Mouse (Mus musculus) midbrain, embryonic 16.5 days (tissue): ENCODE data around the gene Tmod3. TPM values are rescaled to one million over a fixed set of nuclear protein-coding genes. Genes with fewer than 3 reads are reported as not detected.

Experiments
- ATAC-seq: fragments of 200-750 bp; cut with Nextera tagmentation; 2 replicates; pipeline ENCODE4 v1.8.0; 2017; ENCODE audit warnings: moderate TSS enrichment
- H3K27ac ChIP-seq: fragments of 300-500 bp; sonication (generic); 2 replicates; pipeline ENCODE4 v1.5.1; 2014; ENCODE audit warnings: mild to moderate bottlenecking, low read length, mixed read lengths
- H3K27me3 ChIP-seq: fragments of 300-500 bp; sonication (generic); 2 replicates; pipeline ENCODE4 v1.6.1; 2014; ENCODE audit warnings: low read depth, low read length, mixed read lengths; ENCODE audit not compliant: control insufficient read depth, insufficient read depth
- H3K36me3 ChIP-seq: fragments of 300-500 bp; sonication (generic); 2 replicates; pipeline ENCODE4 v1.6.1; 2014; ENCODE audit warnings: mild to moderate bottlenecking, low read length, moderate library complexity, mixed read lengths; ENCODE audit not compliant: control insufficient read depth, insufficient read depth
- H3K4me1 ChIP-seq: fragments of 300-500 bp; sonication (generic); 2 replicates; pipeline ENCODE4 v1.6.1; 2014; ENCODE audit warnings: mild to moderate bottlenecking, low read length, mixed read lengths; ENCODE audit not compliant: control insufficient read depth, insufficient read depth
- H3K4me2 ChIP-seq: fragments of 300-500 bp; sonication (generic); 2 replicates; pipeline ENCODE4 v1.6.1; 2014; ENCODE audit warnings: mild to moderate bottlenecking, low read length, mixed read lengths
- H3K4me3 ChIP-seq: fragments of 300-500 bp; sonication (generic); 2 replicates; pipeline ENCODE4 v1.5.1; 2014; ENCODE audit warnings: low read depth, mild to moderate bottlenecking, low read length, moderate library complexity, mixed read lengths
- H3K9ac ChIP-seq: fragments of 300-500 bp; sonication (generic); 2 replicates; pipeline ENCODE4 v1.6.1; 2014; ENCODE audit warnings: low read depth, low read length, mixed read lengths
- H3K9me3 ChIP-seq: fragments of 300-500 bp; sonication (generic); replicated peaks from 2 replicates; pipeline ENCODE4 v1.6.1; 2014; ENCODE audit warnings: mild to moderate bottlenecking, low read length, mixed read lengths; ENCODE audit not compliant: control insufficient read depth, poor library complexity, severe bottlenecking
- WGBS: fragments of 180-500 bp; shearing (Covaris S2); extraction: QIAGEN DNeasy Blood & Tissue Kit; methylation state at CpG from one replicate; pipeline ENCODE4 v1.1.7; 2014; 5-methylcytosine and 5-hydroxymethylcytosine counted together
- polyA plus RNA-seq: library from polyadenylated mRNA; unstranded; fragments of >200 nt; fragmentation: Nextera tagmentation; extraction: Ambion mirVana; gene quantifications from 2 replicates; pipeline ENCODE4 v1.2.1, GENCODE M21; 2015

Gene Tmod3
- 78.0 and 82.7 TPM in 2 replicates for polyA plus RNA-seq

DNA sequence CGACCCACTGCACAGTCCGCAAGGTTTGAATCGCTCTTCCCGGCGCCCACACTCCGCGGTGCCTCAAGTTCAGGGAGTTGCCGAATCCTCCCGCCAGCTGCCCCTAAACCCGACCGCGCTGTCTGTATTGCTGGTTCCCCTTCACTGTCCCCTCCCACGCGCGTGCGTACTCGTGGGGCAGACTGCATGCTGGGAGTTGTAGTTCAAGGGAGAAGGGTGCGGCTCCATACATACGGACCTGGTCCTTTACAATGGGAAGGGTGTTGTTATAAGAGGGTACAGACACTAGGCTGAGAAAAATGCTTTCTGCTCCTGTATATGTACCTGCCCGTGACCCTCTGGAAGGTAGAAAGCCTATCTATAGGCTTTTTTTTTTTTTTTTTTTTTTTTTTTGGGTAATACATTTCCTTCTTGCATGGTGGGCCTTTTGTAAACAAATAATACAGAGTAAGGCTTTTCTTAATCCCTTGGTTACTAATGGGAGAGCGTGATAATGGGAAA, at the start of gene Tmod3:
Gene Tmod3, minus strand, starts transcription at position 146 of the 501 bp plus-strand sequence.
- peak within 1 kb of the TSS; percentile 97 for H3K4me3 ChIP-seq
- WGBS, result 2% methylated on average over 21 of the region's 21 CpGs
- peaks cover 16% of the 10 kb centered on the region for H3K4me1 ChIP-seq

DNA sequence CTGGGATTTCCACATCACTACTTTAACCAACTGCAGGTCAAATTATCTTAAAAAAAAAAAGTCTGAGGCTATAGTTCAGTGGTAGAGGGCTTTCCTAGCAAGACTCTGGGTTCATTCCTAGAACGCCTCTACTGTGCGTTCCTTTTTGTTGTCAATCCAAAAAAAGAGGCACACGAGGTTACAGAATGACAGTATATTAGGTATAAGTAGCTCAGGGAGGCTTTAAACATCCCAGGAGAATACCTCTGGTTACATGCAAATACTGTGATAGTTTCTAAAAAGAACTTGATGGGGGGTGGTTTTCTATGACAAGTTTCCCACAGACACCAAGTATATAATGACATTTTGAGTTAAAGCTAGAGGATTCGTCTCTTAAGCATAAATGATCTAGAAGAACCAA, 48.0 kb upstream of the Tmod3 start:
- H3K36me3 ChIP-seq, result peaks cover 9% of the 10 kb centered on the region
- no peaks in the 10 kb centered on the region for H3K27me3 ChIP-seq
- no peak overlapping the region for H3K9ac ChIP-seq
- H3K27ac ChIP-seq, result no peak overlapping the region
- H3K4me3 ChIP-seq, result no peak overlapping the region
- peaks cover 15% of the 10 kb centered on the region for H3K4me1 ChIP-seq
- 95% methylated on average over 4 of the region's 4 CpGs for WGBS
- no peak for ATAC-seq
- peaks cover 4% of the 10 kb centered on the region; the same call in 1 of the 2 replicates for H3K9me3 ChIP-seq
- no peak overlapping the region for H3K4me2 ChIP-seq

More for the DNA sequence above, at the start of gene Tmod3:
- H3K27ac ChIP-seq, result peak within 1 kb of the TSS; percentile 78
- H3K4me2 ChIP-seq, result peak within 1 kb of the TSS; percentile 91
- peak; percentile 99 for ATAC-seq
- no peaks in the 10 kb centered on the region for H3K27me3 ChIP-seq
- H3K36me3 ChIP-seq, result no peaks in the 10 kb centered on the region
- H3K9me3 ChIP-seq, result no peaks in the 10 kb centered on the region
- H3K9ac ChIP-seq, result peak within 1 kb of the TSS; percentile 86

DNA sequence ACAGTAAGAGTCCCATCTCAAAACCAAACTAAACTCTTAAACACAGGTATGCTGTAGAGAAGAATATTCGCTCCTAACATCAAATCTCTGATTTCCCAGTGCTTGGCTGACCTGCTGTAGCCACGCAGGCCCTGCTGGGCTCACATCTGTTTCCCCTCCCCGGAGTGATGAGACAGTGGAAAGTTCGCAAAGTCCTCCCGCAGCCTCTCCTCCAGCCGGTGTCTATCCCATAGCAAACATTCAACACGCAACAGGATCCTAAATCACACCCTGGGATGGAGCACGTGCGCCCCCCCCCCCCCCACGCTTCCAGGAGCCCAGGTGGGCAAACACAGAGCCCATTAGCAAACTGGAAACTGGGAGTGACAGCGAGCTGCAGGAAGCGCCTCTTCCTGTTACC, 42.1 kb upstream of the Tmod3 start:
- Histone ChIP-seq H3K9me3 (peaks cover 4% of the 10 kb centered on the region; the same call in 1 of the 2 replicates), H3K4me3 (no peak overlapping the region), H3K9ac (no peak overlapping the region), H3K27me3 (no peaks in the 10 kb centered on the region), H3K27ac (no peak overlapping the region), H3K4me1 (peaks cover 8% of the 10 kb centered on the region), H3K4me2 (no peak overlapping the region), H3K36me3 (peaks cover 12% of the 10 kb centered on the region)
- WGBS, result 71% methylated on average over 12 of the region's 12 CpGs
- no peak for ATAC-seq

DNA sequence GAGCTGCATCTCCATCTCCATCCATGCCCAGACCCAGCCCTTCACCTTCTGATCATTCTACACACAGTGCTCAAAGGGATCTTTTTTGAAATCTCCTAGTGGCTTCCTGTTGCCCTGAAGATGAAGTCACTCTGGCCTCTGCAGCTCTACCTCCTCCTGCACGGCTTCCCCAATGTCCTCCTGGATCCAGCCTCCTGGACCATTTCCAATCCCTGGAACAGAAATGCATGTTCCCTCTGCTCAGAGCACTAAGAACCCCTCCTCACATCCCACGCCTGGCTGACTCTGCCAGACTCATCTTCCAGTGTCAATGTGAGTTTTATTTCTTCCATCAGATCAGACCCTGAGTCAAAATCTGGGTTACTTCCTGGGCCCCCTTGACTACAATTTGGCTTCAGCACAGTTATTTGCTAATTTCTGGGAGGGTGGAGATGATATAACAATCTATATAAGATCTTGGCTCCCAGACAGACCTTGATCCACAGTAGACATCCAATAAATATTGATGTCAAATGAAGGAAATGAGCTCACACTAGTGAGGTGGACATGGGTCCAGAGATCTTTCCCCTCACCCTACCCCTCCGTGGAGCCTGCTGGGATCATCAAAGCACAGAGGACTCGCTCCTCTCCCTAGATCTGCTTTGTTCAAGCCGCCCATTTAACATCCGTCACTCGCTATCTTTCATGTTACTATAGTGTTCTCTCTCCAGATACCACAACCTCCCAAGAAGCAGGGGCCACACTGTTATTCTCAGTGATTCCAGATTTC, 40.9 kb upstream of the Tmod3 start:
- Histone ChIP-seq H3K36me3 (peaks cover 17% of the 10 kb centered on the region), H3K9ac (no peak overlapping the region), H3K4me2 (no peak overlapping the region), H3K27me3 (no peaks in the 10 kb centered on the region), H3K27ac (peak overlapping the region; percentile 39), H3K4me1 (peaks cover 8% of the 10 kb centered on the region), H3K9me3 (peaks cover 4% of the 10 kb centered on the region; the same call in 1 of the 2 replicates), H3K4me3 (no peak overlapping the region)
- ATAC-seq, result no peak
- WGBS, result 73% methylated on average over 7 of the region's 7 CpGs

DNA sequence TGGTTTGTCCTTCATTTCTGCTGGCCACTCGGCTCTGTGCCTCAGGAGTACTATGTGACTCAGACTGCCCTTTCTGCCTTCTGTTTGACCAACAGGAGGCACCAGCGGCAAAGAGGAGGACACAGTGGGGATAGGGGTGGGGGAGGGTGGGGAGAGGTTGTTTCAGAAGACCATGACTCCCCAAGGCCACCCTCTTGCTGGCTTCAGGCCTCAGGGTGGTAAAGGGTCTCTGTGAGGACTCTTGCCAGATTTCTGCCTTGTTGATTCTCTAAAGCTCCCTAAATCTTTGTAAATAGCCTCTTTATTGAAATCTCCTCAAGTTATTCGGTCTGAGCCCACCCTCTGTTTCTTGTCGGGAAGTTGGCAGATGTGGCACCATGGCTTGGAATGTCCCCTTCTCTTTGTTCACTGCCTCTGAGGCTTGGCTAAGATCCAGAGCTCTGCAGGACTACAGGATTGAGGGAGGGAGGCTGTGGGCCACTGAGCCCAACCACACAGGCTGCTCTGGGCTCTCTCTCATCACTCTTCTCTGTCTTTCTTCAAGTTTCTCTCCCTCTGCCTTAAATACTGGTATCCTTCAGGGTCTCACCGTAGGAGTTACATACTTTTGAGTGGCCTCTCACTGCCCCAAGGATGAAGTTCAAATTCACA, 39.9 kb upstream of the Tmod3 start:
- Histone ChIP-seq H3K9me3 (no peaks in the 10 kb centered on the region), H3K4me2 (no peak overlapping the region), H3K4me3 (no peak overlapping the region), H3K27me3 (no peaks in the 10 kb centered on the region), H3K9ac (no peak overlapping the region), H3K36me3 (peaks cover 19% of the 10 kb centered on the region), H3K4me1 (peaks cover 8% of the 10 kb centered on the region), H3K27ac (peak overlapping the region; percentile 39)
- 33% methylated on average over 5 of the region's 5 CpGs for WGBS
- ATAC-seq, result peak; percentile 89

DNA sequence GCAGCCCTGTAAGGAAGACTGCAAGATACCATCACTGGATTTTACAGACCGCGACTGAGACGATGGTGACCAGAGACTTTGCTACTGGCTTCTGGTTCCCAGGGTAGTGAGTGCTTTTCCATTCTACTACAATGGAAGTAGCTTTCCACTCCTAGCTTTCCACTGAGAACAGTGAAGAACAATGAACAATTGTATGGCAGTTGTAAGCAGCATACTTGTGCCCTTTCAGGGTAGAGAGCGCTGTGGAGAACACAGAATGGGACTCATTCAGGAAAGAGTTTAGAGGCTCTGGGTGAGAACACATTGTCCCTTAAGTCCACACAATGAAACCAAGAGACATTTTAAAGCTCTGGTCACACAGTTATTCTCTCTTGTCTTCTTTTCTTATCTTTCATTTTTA, 38.1 kb upstream of the Tmod3 start:
- Histone ChIP-seq H3K4me3 (no peak overlapping the region), H3K4me2 (no peak overlapping the region), H3K27ac (no peak overlapping the region), H3K36me3 (peaks cover 26% of the 10 kb centered on the region), H3K9me3 (no peaks in the 10 kb centered on the region), H3K4me1 (peaks cover 18% of the 10 kb centered on the region), H3K27me3 (no peaks in the 10 kb centered on the region), H3K9ac (no peak overlapping the region)
- WGBS, result 70% methylated on average over 4 of the region's 4 CpGs
- no peak for ATAC-seq

DNA sequence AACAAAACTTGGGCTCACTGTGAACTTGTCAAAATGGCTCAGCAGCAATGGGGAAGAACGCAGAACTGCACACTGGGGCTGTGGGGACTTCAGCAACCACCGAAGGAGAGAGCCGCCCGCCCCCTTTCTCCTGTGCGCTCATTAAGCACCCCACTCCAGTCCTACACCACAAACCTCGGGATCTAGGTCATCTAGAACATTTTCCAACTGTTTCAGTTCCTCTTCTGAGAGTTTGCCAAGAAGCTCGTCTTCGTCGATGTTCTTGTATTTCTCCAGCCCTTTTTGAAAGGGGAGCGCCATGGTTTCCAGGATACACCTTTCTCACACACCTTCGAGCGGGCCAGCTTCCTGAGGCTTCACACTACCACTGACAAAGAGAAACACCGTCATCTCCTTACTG, 37.6 kb upstream of the Tmod3 start:
- ATAC-seq, result no peak

DNA sequence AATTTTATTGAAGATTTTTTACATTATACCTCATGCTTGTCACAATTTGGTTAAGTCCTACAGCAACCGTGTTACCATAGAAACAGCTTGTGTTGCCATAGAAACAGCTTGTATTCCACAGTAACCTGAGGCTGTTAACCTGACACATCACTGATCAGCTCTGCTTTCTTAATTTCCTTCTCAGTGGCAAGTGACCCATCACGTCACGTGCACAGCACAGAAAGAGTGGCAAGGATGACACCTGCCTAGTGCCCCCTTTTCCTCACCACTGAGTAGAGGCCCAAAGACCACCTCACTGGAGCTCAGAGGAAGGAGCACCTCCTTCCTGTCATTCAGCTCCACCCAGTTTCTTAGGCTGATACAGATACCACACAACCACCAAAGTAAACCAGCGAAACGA, 34.0 kb upstream of the Tmod3 start:
- Histone ChIP-seq H3K4me1 (peaks cover 10% of the 10 kb centered on the region), H3K27ac (peak overlapping the region; percentile 55), H3K9me3 (no peaks in the 10 kb centered on the region), H3K4me3 (no peak overlapping the region), H3K9ac (no peak overlapping the region), H3K36me3 (peaks cover 54% of the 10 kb centered on the region), H3K4me2 (no peak overlapping the region), H3K27me3 (no peaks in the 10 kb centered on the region)
- peak; percentile 55 for ATAC-seq
- WGBS, result 70% methylated on average over 5 of the region's 5 CpGs

More for the DNA sequence above, 37.6 kb upstream of the Tmod3 start:
- WGBS, result 93% methylated on average over 13 of the region's 13 CpGs
- no peak overlapping the region for H3K4me3 ChIP-seq
- peaks cover 32% of the 10 kb centered on the region for H3K36me3 ChIP-seq
- H3K4me2 ChIP-seq, result no peak overlapping the region
- H3K9me3 ChIP-seq, result no peaks in the 10 kb centered on the region
- no peak overlapping the region for H3K27ac ChIP-seq
- H3K9ac ChIP-seq, result no peak overlapping the region
- peaks cover 18% of the 10 kb centered on the region for H3K4me1 ChIP-seq
- no peaks in the 10 kb centered on the region for H3K27me3 ChIP-seq
